Mouse (Mus musculus) thymus, postnatal 0 days (tissue): ENCODE results near the gene Tank. TPM values are rescaled to one million over a fixed set of nuclear protein-coding genes. Genes with fewer than 3 reads are reported as not detected.

Source experiments
- DNase-seq: peaks from one replicate; pipeline ENCODE4 v3.0.0-alpha.2; 2015; ENCODE audit warnings: low spot score
- polyA plus RNA-seq: library from polyadenylated mRNA; unstranded; fragments of >200 nt; fragmentation: Nextera tagmentation; extraction: Ambion mirVana; gene quantifications from 2 replicates; pipeline ENCODE4 v1.2.1, GENCODE M21; 2015

Gene Tank
- 48.1 and 49.4 TPM in 2 replicates for polyA plus RNA-seq

- no peak for DNase-seq
Observed at GRCm38 (mm10) chr2:61578433-61578832, at the start of gene Tank. Gene Tank (plus strand): TSS chr2:61578585.

- DNase-seq: no peak
Observed at GRCm38 (mm10) chr2:61532326-61532725, 46.1 kb upstream of the Tank start.

GRCm38 (mm10) chr2:61533131-61533530 lies 45.3 kb upstream of the Tank start:
- DNase-seq: no peak

GRCm38 (mm10) chr2:61536901-61537300 lies 41.5 kb upstream of the Tank start:
- DNase-seq: no peak

- no peak for DNase-seq
Observed at GRCm38 (mm10) chr2:61539378-61539777, 39.0 kb upstream of the Tank start.

- DNase-seq: no peak
Observed at GRCm38 (mm10) chr2:61542426-61542825, 36.0 kb upstream of the Tank start.

- no peak for DNase-seq
Observed at GRCm38 (mm10) chr2:61545666-61546065, 32.7 kb upstream of the Tank start.

GRCm38 (mm10) chr2:61548021-61548420 lies 30.4 kb upstream of the Tank start:
- DNase-seq: no peak

GRCm38 (mm10) chr2:61551680-61552079 lies 26.7 kb upstream of the Tank start:
- no peak for DNase-seq

- DNase-seq: no peak
Observed at GRCm38 (mm10) chr2:61555367-61555766, 23.0 kb upstream of the Tank start.

- no peak for DNase-seq
Observed at GRCm38 (mm10) chr2:61555825-61556224, 22.6 kb upstream of the Tank start.

GRCm38 (mm10) chr2:61556639-61557038 lies 21.7 kb upstream of the Tank start:
- DNase-seq: no peak

- DNase-seq: no peak
Observed at GRCm38 (mm10) chr2:61557848-61558471, 20.4 kb upstream of the Tank start.

- DNase-seq: no peak
Observed at GRCm38 (mm10) chr2:61561058-61561457, 17.3 kb upstream of the Tank start.

- no peak for DNase-seq
Observed at GRCm38 (mm10) chr2:61563202-61563601, 15.2 kb upstream of the Tank start.

GRCm38 (mm10) chr2:61567045-61567783 lies 11.2 kb upstream of the Tank start:
- DNase-seq: no peak

GRCm38 (mm10) chr2:61569181-61569580 lies 9.2 kb upstream of the Tank start:
- DNase-seq: no peak

GRCm38 (mm10) chr2:61571343-61571955 lies 6.9 kb upstream of the Tank start:
- DNase-seq: no peak

GRCm38 (mm10) chr2:61576497-61576896 lies 1.9 kb upstream of the Tank start:
- no peak for DNase-seq

GRCm38 (mm10) chr2:61576928-61577695 lies 1.3 kb upstream of the Tank start:
- no peak for DNase-seq

- DNase-seq: no peak
Observed at GRCm38 (mm10) chr2:61577696-61578062, 706 bp upstream of the Tank start.

- no peak for DNase-seq
Observed at GRCm38 (mm10) chr2:61579501-61579990, 1.2 kb downstream of the Tank start.
